Mouse (Mus musculus): ENCODE data around the gene Fam13a. TPM values are rescaled to one million over a fixed set of nuclear protein-coding genes. Genes with fewer than 3 reads are reported as not detected.

The Fam13a gene
- 3.8 and 4.7 TPM in 2 replicates for polyA plus RNA-seq (2014; fragmentation: Nextera tagmentation; extraction: Ambion mirVana)

DNA sequence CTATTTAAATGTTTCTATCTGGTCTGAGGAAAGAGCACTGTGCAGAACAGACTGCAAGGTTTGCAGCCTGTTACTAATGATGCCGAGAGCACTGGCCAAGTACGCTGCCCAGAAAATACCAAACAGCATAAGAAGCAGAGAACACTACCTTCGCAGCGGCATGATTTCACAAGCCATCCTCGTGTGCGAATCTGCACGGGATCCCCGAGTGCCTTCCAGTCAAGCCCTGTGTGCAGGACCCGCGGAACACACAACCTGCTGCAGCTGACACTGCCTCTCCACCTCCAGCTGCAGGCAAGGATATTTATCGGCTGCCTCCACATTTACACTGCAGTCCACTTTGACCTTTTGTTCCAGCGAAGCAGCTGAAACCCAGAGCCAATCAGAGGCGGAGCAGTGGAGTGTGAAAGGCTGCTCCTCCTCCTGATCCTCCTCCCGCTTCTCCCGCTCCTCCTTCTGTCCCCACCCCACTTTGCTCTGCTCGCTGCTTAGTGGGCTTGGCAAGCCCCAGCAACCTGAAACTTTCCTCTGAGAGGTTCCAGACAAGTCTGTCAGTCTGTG lies at the start of gene Fam13a:
Gene Fam13a (minus strand): TSS at position 386 of the 561 bp plus-strand sequence.
- H3K36me3 ChIP-seq (ENCODE audit: control insufficient read depth, insufficient read depth, low read length): no peaks in the 10 kb centered on the region
- DNase-seq (ENCODE audit: low spot score) (peak; percentile 82), ATAC-seq (ENCODE audit: insufficient read depth, low FRiP score, low TSS enrichment) (peak; percentile 97)
- 1% methylated on average over 16 of the region's 16 CpGs for WGBS
- peak within 1 kb of the TSS; percentile 48 for H3K4me2 ChIP-seq (ENCODE audit: low read depth)
- no peaks in the 10 kb centered on the region for H3K9me3 ChIP-seq (ENCODE audit: control insufficient read depth, low read length)
- H3K4me1 ChIP-seq (ENCODE audit: control insufficient read depth, insufficient read depth, low read length): no peaks in the 10 kb centered on the region
- no peak within 1 kb of the TSS for H3K27ac ChIP-seq (ENCODE audit: low read depth, low read length)
- peak within 1 kb of the TSS; percentile 43 for H3K4me3 ChIP-seq (ENCODE audit: low read depth, low read length)
- peak within 1 kb of the TSS; percentile 33 for H3K9ac ChIP-seq (ENCODE audit: low read length)
- H3K27me3 ChIP-seq (ENCODE audit: control insufficient read depth, insufficient read depth, low read length): no peaks in the 10 kb centered on the region

DNA sequence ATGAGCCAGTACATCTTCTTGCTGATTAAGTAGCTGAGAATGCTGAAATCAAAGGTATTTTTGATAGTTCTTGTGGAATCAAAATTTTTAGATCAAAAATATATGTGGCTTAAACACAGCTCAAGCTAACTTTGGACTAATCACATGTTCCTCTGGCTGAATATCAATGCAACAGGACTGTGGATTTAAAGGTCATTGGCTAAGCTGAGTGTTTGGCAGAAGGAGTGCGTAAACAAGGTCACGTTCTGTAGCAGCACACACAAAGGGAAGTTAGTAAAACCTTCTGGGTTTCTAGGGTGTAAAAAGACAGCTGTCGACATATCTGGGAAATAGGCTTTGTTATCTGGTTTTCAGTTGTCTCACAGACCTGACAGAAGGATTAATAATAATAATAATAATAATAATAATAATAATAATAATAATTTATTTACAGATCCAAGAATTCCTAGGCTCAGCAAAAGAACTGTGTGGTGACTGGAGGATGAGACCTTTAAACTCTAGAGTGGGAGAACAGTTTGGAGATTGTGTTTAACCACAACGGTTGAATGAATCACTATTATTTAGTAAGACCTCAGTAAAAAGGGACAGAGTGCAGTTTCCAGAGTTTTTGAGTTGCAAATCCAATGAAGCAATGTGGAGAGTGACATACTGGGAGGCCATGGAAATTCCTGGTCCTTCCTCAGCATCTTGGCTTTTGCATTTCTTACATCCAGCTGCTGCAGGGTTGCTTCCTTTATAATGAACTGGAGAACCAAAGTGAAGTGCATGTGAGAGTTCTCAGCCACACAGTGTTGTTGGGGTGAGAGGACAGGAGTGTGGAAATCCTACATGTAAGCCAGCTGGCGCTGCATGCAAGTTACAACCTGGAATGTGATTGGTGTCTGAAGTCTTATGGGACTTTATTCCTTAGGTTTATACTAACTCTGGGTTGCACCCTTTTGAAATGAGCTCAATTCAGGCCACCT lies 48.0 kb upstream of the Fam13a start:
- Histone ChIP-seq H3K4me3 (ENCODE audit: low read depth, low read length) (no peak overlapping the region), H3K9me3 (ENCODE audit: control insufficient read depth, low read length) (no peaks in the 10 kb centered on the region), H3K9ac (ENCODE audit: low read length) (no peak overlapping the region), H3K36me3 (ENCODE audit: control insufficient read depth, insufficient read depth, low read length) (no peaks in the 10 kb centered on the region), H3K27ac (ENCODE audit: low read depth, low read length) (no peak overlapping the region), H3K4me2 (ENCODE audit: low read depth) (no peak overlapping the region), H3K4me1 (ENCODE audit: control insufficient read depth, insufficient read depth, low read length) (no peaks in the 10 kb centered on the region), H3K27me3 (ENCODE audit: control insufficient read depth, insufficient read depth, low read length) (no peaks in the 10 kb centered on the region)
- WGBS: 91% methylated on average over 5 of the region's 5 CpGs
- DNase-seq (ENCODE audit: low spot score) (no peak), ATAC-seq (ENCODE audit: insufficient read depth, low FRiP score, low TSS enrichment) (no peak)

- no peak overlapping the region for H3K27ac ChIP-seq (ENCODE audit: low read depth, low read length)
- WGBS: 87% methylated on average over 3 of the region's 3 CpGs
- H3K9me3 ChIP-seq (ENCODE audit: control insufficient read depth, low read length): no peaks in the 10 kb centered on the region
- no peaks in the 10 kb centered on the region for H3K4me1 ChIP-seq (ENCODE audit: control insufficient read depth, insufficient read depth, low read length)
- no peaks in the 10 kb centered on the region for H3K36me3 ChIP-seq (ENCODE audit: control insufficient read depth, insufficient read depth, low read length)
- ATAC-seq (ENCODE audit: insufficient read depth, low FRiP score, low TSS enrichment) (no peak), DNase-seq (ENCODE audit: low spot score) (no peak)
- no peaks in the 10 kb centered on the region for H3K27me3 ChIP-seq (ENCODE audit: control insufficient read depth, insufficient read depth, low read length)
- no peak overlapping the region for H3K4me3 ChIP-seq (ENCODE audit: low read depth, low read length)
- no peak overlapping the region for H3K9ac ChIP-seq (ENCODE audit: low read length)
- H3K4me2 ChIP-seq (ENCODE audit: low read depth): no peak overlapping the region
These were observed 47.3 kb upstream of the Fam13a start for GRCm38 (mm10) chr6:59071691-59072090.

DNA sequence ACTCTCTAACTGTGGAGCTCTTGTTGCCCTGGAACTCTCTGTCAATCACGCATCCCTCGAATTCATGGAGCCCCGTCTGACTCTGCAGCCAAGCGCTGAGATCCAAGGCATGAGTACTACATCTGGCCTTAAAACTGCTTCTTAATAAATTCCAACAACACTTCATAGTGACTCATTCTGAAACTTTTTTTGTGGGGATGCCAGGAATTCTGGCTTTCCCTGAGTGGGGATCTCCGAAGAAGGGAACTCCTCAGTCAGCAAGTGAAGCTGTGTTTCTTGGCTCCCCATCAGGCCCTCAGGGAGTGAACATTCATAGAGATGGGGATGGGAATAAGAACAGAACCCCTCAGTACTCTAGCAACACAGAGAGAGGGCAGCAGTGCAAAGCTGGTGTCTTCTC lies 43.8 kb upstream of the Fam13a start:
- Histone ChIP-seq H3K4me1 (ENCODE audit: control insufficient read depth, insufficient read depth, low read length) (no peaks in the 10 kb centered on the region), H3K27me3 (ENCODE audit: control insufficient read depth, insufficient read depth, low read length) (no peaks in the 10 kb centered on the region), H3K9ac (ENCODE audit: low read length) (no peak overlapping the region), H3K4me3 (ENCODE audit: low read depth, low read length) (no peak overlapping the region), H3K27ac (ENCODE audit: low read depth, low read length) (no peak overlapping the region), H3K9me3 (ENCODE audit: control insufficient read depth, low read length) (no peaks in the 10 kb centered on the region), H3K4me2 (ENCODE audit: low read depth) (no peak overlapping the region), H3K36me3 (ENCODE audit: control insufficient read depth, insufficient read depth, low read length) (no peaks in the 10 kb centered on the region)
- ATAC-seq (ENCODE audit: insufficient read depth, low FRiP score, low TSS enrichment) (no peak), DNase-seq (ENCODE audit: low spot score) (no peak)
- 92% methylated on average over 5 of the region's 5 CpGs for WGBS

GRCm38 (mm10) chr6:59064440-59064839 lies 40.1 kb upstream of the Fam13a start:
- Histone ChIP-seq H3K4me2 (ENCODE audit: low read depth) (no peak overlapping the region), H3K27ac (ENCODE audit: low read depth, low read length) (no peak overlapping the region), H3K4me3 (ENCODE audit: low read depth, low read length) (no peak overlapping the region), H3K9ac (ENCODE audit: low read length) (no peak overlapping the region), H3K9me3 (ENCODE audit: control insufficient read depth, low read length) (no peaks in the 10 kb centered on the region), H3K4me1 (ENCODE audit: control insufficient read depth, insufficient read depth, low read length) (no peaks in the 10 kb centered on the region), H3K36me3 (ENCODE audit: control insufficient read depth, insufficient read depth, low read length) (no peaks in the 10 kb centered on the region), H3K27me3 (ENCODE audit: control insufficient read depth, insufficient read depth, low read length) (no peaks in the 10 kb centered on the region)
- ATAC-seq (ENCODE audit: insufficient read depth, low FRiP score, low TSS enrichment): no peak
- no peak for DNase-seq (ENCODE audit: low spot score)
- 89% methylated on average over 4 of the region's 4 CpGs for WGBS

DNA sequence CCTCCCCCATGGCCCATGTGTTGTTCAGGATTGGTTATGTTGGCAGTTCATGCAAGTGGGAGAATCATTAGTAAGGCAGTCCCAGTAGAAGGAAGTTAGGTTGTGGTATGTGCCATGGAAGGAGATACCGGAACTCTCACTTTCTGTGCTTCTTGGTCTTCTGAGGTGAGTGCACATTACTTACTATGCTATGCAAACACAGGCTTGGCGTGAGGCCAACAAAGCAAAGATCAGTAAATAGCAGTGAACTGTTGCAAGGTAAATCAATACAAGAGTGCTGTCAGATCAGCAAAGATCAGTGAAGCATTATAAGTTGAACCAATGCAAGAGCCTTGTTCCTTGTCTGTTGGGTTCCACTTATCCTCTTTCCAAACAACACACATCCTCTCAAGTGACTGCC lies 28.9 kb upstream of the Fam13a start:
- Histone ChIP-seq H3K9me3 (ENCODE audit: control insufficient read depth, low read length) (no peaks in the 10 kb centered on the region), H3K4me3 (ENCODE audit: low read depth, low read length) (no peak overlapping the region), H3K27me3 (ENCODE audit: control insufficient read depth, insufficient read depth, low read length) (no peaks in the 10 kb centered on the region), H3K36me3 (ENCODE audit: control insufficient read depth, insufficient read depth, low read length) (no peaks in the 10 kb centered on the region), H3K9ac (ENCODE audit: low read length) (no peak overlapping the region), H3K4me1 (ENCODE audit: control insufficient read depth, insufficient read depth, low read length) (no peaks in the 10 kb centered on the region), H3K4me2 (ENCODE audit: low read depth) (no peak overlapping the region), H3K27ac (ENCODE audit: low read depth, low read length) (no peak overlapping the region)
- no peak for ATAC-seq (ENCODE audit: insufficient read depth, low FRiP score, low TSS enrichment)
- DNase-seq (ENCODE audit: low spot score): no peak
- 90% methylated on average over 2 of the region's 2 CpGs for WGBS

DNA sequence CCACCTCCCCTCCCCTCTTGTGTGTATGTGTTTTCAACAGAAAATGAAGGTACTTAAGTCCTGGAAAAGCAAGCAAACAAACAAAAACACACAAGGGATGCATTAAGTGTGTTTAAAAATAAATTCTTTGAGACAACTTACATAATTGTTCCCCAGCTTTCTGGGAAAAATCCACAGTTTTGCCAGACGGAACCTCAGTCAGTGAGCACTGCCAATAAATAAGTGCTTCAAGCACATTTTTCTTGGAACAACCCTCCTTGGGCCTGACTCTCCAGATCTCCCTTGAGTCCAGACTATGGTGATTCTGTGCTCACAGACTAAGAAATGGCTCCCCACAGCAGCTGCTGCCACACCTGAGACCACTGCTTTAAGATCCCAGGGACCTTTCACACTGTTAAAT lies 15.4 kb upstream of the Fam13a start:
- DNase-seq (ENCODE audit: low spot score): no peak
- no peak for ATAC-seq (ENCODE audit: insufficient read depth, low FRiP score, low TSS enrichment)
- Histone ChIP-seq H3K27me3 (ENCODE audit: control insufficient read depth, insufficient read depth, low read length) (no peaks in the 10 kb centered on the region), H3K9ac (ENCODE audit: low read length) (no peak overlapping the region), H3K36me3 (ENCODE audit: control insufficient read depth, insufficient read depth, low read length) (no peaks in the 10 kb centered on the region), H3K27ac (ENCODE audit: low read depth, low read length) (no peak overlapping the region), H3K4me2 (ENCODE audit: low read depth) (no peak overlapping the region), H3K9me3 (ENCODE audit: control insufficient read depth, low read length) (no peaks in the 10 kb centered on the region), H3K4me3 (ENCODE audit: low read depth, low read length) (no peak overlapping the region), H3K4me1 (ENCODE audit: control insufficient read depth, insufficient read depth, low read length) (no peaks in the 10 kb centered on the region)
- WGBS: 88% methylated on average over 1 of the region's 1 CpGs

DNA sequence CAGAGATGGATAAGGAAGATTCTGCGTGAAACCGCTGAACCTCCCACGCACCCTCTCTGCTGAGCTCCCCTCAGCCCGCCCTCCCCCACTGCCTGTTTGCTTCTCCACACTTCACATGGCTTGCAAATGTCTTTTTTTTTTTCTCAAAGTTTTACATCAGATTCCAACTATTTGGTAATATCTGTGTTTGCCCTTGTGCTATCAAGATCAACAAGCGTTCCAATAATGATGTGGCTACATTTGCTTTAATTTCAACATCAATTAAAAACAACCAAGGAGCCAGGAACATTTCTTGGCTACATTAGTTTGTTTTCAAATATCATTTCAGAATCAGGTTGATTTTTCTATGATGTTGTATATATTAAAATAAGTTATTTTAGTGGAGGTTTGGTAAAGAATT lies 8.4 kb upstream of the Fam13a start:
- no peak for DNase-seq (ENCODE audit: low spot score)
- Histone ChIP-seq H3K27ac (ENCODE audit: low read depth, low read length) (no peak overlapping the region), H3K4me2 (ENCODE audit: low read depth) (no peak overlapping the region), H3K36me3 (ENCODE audit: control insufficient read depth, insufficient read depth, low read length) (no peaks in the 10 kb centered on the region), H3K9ac (ENCODE audit: low read length) (no peak overlapping the region), H3K9me3 (ENCODE audit: control insufficient read depth, low read length) (no peaks in the 10 kb centered on the region), H3K4me1 (ENCODE audit: control insufficient read depth, insufficient read depth, low read length) (no peaks in the 10 kb centered on the region), H3K27me3 (ENCODE audit: control insufficient read depth, insufficient read depth, low read length) (no peaks in the 10 kb centered on the region), H3K4me3 (ENCODE audit: low read depth, low read length) (no peak overlapping the region)
- 82% methylated on average over 5 of the region's 5 CpGs for WGBS
- ATAC-seq (ENCODE audit: insufficient read depth, low FRiP score, low TSS enrichment): no peak

DNA sequence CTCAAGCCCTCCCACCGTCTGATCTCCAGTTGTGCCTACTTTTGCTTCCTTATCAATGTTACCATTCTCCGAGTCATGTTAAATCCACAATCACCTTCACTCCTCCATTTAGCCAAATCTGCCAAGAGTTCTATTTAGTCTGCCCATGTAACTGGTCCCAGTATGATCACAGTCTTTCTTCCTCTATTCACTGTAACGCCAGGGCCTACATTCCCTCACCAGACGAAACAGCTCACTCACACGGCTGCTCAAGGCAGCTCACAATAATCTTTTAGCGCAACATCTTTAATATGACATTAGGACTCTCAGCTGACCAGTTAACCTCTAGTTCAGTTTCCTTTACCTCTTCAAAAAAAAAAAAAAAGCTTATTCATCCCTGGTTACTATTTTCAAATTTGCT lies 7.2 kb upstream of the Fam13a start:
- no peak for ATAC-seq (ENCODE audit: insufficient read depth, low FRiP score, low TSS enrichment)
- no peak overlapping the region for H3K4me2 ChIP-seq (ENCODE audit: low read depth)

More for the DNA sequence above, 7.2 kb upstream of the Fam13a start:
- H3K27me3 ChIP-seq (ENCODE audit: control insufficient read depth, insufficient read depth, low read length): no peaks in the 10 kb centered on the region
- H3K9me3 ChIP-seq (ENCODE audit: control insufficient read depth, low read length): no peaks in the 10 kb centered on the region
- no peak for DNase-seq (ENCODE audit: low spot score)
- no peak overlapping the region for H3K9ac ChIP-seq (ENCODE audit: low read length)
- WGBS: 91% methylated on average over 6 of the region's 6 CpGs
- H3K4me3 ChIP-seq (ENCODE audit: low read depth, low read length): no peak overlapping the region
- H3K27ac ChIP-seq (ENCODE audit: low read depth, low read length): no peak overlapping the region
- H3K36me3 ChIP-seq (ENCODE audit: control insufficient read depth, insufficient read depth, low read length): no peaks in the 10 kb centered on the region
- no peaks in the 10 kb centered on the region for H3K4me1 ChIP-seq (ENCODE audit: control insufficient read depth, insufficient read depth, low read length)

Measured in neural tube, embryonic 11.5 days (tissue).